Mouse (Mus musculus): ENCODE data around the gene Tgoln1. TPM values are rescaled to one million over a fixed set of nuclear protein-coding genes. Genes with fewer than 3 reads are reported as not detected.

Tgoln1 gene
- polyA plus RNA-seq, 1 experiment: 68.9 TPM

DNA sequence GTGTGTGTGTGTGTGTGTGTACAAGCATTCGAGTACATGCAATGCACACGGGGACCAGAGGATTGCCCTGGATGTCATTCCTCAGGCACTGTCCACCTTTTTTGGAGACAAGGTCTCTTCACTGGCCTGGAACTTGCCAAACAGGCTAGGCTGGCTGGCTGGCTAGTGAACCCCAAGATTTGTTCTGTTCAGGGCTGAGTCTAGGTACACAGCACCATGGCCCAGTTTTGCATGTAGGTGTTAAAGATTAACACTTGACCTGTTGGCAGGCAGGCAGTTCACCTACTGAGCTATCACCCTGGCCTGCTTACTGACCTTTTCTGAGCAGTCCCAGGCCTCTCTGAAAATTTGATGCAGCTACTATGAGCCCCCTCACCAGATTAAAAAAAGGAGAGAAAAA lies 13.6 kb upstream of the Tgoln1 start:
- no peak for DNase-seq (ENCODE audit: low spot score)

DNA sequence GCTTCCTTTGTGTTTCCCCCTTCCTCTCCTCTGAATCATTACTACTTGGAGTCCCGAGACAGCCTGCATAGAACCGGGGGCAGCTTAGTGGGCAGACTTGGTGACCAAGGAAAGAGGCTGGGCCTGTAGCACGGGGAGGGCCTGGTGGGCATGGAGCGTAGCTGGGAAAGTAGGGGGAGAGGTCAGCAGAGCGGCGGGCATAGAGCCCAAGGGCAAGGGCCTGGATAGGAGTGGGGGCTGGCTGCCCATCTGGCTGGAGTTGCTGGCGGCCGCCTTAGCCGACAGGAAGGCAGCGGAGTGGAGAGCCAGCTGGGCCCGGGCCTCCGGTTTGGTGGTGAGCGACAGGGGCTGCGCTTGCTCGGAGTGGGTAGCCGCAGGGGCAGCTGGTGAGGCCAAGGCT lies 10.5 kb upstream of the Tgoln1 start:
- DNase-seq (ENCODE audit: low spot score): no peak

DNA sequence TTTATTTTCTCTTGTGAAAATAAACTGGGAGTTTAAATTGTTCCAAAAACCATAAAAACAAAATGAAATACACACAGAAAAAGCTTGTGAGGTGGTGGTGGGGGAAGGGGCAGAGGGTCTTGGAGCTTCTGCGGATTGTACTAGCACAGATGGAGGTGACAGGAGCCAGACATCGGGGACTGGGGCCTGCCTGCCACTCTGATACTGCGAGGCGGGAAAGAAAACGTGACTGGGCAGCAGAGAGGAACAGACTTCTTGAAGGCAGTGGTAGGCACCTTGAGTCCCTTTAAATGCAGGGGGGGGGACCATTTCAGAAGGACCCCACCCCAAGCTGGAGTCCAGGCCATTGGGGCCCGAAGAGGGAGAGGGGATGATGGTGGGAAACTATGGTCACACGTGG lies 9.6 kb upstream of the Tgoln1 start:
- no peak for DNase-seq (ENCODE audit: low spot score)

DNA sequence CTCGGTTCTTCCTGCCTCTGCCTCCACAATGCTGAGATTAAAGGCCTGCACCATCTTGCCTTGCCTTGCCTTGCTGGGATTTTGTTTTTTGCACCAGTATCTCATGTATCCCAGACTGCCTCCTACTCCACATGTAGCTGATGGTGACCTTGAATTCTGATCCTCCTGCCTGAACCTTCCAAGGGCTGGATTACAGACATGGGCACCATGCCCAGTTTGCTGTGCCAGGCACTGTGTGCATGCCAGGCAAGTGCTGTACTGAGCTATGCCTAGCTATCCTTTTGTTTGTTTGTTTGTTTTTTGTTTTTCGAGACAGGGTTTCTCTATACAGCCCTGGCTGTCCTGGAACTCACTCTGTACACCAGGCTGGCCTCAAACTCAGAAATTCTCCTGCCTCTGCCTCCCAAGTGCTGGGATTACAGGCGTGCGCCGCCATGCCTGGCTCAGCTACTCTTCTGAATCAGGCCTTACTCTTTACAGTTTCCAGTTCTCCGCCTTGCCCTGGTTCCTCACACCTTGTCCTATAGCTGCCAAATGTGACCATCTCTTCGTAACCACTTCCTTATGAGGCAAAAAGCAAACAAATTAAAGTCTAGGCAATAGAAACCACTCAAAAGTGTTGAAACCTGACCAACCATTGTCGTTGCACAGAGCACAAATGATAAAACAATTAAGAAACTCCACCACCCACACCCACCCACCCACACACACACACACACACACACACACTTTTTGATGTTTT lies 7.0 kb upstream of the Tgoln1 start:
- no peak for DNase-seq (ENCODE audit: low spot score)

DNA sequence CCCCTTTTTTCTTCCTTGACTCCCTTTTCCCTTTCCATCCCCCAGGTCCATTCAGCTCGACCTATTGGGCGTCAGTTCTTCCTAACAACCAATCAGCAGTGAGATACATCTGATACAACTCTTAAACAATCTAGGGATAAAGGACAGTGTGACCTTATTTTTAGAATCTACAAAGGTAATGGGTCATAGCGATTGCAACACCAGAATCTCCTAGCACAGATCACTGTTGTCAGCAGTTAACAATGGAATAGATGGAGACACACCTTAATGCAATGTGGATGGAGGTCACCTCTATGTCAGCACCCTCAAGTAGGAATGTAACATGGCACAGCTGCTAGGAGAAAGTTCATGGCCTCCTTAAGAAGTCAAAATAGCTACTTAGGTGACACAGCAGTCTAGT lies 6.1 kb upstream of the Tgoln1 start:
- DNase-seq (ENCODE audit: low spot score): no peak

DNA sequence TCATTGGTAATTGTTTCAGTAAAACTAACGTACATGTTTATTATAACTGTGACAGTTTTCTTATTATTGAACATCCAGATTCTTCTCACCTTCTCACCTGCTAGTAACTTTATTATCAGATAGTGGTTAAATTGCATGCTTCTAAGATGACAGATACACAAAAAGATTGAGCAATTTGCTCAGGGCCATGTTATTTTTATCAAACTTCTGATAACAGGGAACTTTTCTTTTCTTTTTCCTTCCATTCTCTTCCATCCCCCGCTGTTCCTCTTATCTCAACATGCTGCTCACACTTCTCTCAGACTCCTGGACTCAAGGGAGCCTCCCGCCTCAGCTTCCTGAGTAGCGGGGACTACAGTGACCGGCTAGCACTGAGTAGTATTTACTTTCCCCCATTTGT lies 4.1 kb upstream of the Tgoln1 start:
- no peak for DNase-seq (ENCODE audit: low spot score)

DNA sequence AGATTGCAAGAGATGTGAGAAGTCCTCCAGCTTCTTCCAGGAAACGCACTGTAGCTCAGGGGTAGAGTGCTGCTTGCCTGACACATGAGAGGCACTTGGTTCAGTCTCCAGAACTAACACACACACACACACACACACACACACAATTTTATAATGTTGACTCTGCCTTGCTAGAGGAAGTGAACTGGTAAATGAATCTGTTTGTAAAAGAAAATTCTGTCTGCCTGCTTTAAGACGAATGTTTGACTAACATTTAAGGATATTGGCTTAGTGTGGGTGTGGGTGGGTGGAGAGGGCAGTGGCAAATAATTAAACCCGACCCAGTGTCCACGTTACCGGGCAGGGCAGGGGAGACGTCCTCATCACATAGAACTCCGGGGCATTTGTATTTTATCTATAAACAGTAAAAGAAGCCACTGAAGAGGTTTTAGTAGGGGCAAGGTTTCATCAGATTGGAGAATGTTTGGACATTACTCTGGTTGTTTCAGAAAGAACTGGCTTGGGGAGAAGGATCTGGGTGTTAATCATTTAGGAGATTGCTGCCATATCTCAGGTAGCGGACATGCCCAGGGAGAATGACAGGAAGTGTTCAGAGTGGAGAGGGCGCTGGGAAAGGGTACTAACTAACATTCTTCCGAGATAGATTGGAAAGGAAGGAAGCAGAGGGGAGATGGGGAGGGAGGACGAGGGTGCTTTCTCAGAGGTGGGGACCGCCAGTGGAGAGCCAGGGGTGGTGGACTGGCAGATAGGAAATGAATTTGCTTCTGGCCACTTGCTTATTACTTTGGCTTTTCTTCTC lies 3.1 kb upstream of the Tgoln1 start:
- no peak for DNase-seq (ENCODE audit: low spot score)

DNA sequence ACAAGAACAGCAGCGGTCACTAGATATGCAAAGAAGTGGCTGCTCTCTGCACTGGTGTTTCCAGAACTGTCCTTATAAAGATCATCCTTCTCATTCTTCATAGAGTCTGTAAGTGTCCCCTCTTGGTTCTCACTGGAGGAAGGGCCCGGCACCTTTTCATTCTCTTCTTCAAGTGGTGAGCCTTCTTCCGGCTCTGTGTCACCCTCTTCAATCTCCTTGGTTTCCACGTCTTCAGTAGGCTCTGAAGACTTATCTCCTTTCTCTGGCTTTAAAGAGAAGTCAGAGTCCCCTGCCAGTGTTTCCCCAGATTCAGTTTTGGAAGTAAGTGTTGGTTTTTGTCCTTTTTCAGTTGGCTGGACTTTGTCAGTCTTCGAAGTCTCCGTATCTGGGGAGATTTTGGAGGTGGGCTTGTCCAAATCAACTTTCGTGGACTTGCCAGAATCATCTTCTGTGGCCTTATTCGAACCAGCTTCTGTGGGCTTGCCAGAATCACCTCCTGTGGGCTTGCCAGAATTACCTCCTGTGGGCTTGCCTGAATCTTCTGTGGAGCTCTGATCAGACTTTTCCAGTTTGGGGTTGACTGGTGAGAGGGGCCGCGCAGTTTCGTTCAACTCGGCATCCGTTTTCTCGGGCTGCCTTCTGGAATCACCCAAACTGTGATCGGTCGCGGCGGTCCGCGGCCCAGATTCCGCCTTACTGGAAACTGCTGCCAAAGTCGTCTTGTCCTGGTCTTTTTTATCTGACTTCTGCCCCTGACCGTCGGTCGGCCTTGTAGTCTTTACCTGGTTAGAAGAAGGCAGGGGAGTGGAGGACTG lies 1.0 kb downstream of the Tgoln1 start:
- DNase-seq (ENCODE audit: low spot score): no peak

DNA sequence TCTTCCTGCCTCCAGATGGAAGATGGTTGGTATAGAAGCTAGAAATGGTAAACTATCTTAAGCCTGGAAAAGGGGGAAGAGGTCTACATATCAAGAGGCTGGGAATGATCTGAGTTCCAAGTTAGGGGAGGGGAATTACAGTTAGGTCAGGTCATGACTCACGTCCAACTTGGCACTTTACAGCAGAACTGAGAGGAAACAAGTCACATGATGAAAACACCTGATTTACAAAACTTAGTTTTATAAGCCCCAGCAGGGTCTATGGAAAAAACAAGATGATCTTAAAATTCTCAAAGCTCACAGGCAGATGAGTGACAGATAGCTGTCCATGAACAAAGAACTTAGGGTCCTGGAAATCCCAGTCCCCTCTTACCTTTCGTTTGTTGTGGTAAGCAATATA lies 1.6 kb downstream of the Tgoln1 start:
- no peak for DNase-seq (ENCODE audit: low spot score)

DNA sequence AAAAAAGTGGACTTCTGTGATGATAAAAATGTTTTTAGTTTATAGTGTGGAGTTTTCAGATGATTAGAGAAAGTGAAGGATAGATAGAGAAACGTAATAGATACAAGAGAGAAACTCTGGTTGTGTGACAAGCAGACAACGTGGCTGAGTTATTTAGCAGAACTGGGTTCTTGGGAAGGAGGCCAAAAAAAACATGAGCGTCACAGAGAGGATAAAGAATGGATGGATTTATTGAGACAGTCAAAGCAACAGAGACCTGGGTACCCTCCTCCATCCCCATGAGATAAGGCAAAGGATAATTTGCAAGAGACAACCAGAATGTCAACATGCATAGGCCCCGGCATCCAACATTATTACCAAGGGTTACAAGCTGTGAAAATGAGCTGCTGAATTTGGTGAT lies 6.5 kb downstream of the Tgoln1 start:
- no peak for DNase-seq (ENCODE audit: low spot score)

DNA sequence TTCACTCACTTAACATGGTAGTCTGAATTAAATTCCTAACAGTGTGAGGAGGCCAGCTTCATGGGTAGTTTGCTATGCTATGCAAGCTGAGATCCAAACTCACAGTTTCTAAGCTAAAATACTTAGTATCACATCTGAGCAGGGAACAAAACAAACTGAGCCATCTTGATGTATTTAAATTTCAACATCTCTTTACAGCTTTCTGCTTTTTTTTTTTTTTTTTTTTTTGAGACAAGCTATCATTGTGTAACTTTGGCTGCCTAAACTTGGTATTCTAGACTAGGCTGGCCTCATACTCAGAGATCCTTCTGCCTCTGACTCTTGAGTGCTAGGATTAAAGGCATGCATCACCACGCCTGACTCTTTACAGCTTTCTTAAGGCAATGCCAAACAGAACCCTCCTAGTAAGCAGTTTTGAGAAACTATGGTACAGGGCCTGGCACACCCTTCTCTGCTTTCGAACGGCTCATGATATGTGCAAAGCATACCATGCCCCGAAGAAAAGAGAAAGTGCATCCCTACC lies 8.1 kb downstream of the Tgoln1 start:
- DNase-seq (ENCODE audit: low spot score): no peak

DNA sequence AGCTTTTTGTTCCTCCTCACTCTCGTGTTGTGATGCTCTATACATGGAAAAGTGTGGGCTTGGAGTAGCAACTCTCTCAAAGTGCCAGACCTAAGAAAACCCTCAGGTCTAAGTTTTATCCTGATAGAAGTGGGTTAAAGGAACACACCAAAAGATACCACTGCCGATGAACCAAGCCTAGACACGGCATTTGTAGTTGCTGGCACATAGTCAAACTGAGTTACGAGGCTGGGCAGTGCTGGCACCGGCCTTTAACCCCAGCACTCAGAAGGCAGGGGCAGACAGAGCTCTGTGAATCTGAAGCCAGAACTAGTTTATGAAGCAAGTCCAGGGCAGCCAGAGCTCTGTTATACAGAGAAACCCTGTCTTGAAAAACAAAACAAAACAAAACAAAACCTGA lies 9.1 kb downstream of the Tgoln1 start:
- no peak for DNase-seq (ENCODE audit: low spot score)

DNA sequence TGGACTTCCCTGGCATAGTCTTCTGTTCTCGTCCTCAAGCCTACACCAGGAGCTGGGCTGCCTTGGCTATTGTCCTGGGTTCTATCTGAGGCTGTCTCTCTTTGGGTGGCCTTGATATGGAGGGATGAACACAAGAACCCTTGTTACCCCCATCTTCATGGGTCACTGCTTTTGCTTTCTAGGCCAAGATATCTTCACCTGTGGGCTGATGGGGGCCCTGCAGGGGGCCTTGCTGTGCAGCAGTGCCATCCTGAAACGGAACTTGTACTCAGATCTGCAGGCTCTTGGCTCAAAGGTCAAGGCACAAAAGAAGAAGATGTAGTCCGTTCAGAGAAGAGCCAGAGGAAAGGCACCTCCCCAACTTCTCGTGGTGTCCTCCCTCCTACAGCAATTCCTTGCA lies 9.7 kb downstream of the Tgoln1 start:
- DNase-seq (ENCODE audit: low spot score): no peak

DNA sequence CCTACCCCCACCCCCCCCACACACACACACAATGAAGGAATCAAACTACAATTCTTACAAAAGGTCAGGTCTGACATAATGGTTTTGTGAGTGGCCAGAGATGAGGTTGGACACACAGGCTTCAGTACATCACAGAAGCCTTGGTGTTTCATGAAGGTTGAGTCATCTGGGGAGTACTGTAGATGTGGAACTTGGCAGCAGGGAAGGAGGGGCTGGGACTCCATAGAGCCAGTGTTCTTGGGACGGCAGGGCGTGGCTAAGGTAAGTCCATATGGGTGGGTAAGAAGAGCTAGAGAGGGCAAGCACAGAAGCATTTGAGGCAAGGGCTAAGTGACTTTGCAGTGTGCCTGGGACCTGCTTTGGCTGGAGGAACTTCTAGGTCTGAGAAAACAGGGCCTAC lies 12.7 kb downstream of the Tgoln1 start:
- no peak for DNase-seq (ENCODE audit: low spot score)

DNA sequence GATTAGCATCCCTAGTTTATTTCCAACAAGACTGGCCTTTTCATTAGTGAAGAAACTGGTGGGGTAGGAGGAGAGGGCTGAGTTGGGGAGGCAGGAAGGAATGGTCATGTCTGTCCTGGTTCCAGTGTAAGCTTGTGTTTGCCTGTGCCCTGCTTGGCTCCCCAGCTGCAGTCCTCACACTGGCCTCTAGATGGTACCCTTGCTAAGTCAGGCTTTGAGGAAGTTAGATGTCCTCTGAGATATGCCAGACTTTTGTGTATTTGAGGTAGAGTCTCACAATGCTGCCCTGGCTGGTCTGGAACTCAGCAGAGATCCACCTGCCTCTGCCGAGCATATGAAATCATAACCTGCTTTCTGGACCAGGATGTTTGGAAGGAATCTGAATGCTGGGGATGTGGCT lies 15.1 kb downstream of the Tgoln1 start:
- no peak for DNase-seq (ENCODE audit: low spot score)

DNA sequence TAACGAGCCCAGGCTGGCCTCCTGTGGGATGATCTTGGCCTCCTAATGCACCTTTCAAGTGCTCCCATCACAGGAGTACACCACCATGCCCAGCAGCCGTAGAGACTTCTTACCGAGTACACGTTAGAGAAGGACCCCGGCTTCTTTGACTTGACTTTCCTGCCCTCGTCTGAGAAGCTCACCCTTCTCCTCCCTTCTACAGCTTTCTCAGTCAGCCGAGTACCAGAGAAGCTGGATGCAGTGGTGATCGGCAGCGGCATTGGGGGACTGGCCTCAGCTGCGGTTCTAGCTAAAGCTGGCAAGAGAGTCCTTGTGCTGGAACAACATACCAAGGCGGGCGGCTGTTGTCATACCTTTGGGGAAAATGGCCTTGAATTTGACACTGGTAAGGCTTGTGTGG lies 16.0 kb downstream of the Tgoln1 start:
- no peak for DNase-seq (ENCODE audit: low spot score)

DNA sequence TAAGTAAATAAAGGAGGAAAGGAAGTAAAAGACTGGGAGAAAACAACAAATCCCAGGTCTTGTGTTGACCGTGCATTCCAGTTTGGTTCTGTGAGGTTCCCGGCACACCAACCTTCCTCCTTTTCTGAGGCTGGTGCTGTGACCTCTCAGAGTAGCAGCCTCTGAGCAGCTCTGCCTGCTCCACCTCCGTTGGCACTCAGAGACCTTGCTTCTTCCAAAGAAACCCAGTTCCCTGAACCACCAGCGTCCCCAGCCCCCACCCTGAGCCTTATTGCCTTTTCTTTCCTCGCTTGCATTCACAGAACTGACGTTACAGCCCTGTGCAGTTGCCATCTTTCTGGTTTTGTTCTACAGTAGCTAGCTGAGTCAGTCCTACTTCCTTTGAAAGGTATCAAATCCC lies 16.6 kb downstream of the Tgoln1 start:
- no peak for DNase-seq (ENCODE audit: low spot score)

DNA sequence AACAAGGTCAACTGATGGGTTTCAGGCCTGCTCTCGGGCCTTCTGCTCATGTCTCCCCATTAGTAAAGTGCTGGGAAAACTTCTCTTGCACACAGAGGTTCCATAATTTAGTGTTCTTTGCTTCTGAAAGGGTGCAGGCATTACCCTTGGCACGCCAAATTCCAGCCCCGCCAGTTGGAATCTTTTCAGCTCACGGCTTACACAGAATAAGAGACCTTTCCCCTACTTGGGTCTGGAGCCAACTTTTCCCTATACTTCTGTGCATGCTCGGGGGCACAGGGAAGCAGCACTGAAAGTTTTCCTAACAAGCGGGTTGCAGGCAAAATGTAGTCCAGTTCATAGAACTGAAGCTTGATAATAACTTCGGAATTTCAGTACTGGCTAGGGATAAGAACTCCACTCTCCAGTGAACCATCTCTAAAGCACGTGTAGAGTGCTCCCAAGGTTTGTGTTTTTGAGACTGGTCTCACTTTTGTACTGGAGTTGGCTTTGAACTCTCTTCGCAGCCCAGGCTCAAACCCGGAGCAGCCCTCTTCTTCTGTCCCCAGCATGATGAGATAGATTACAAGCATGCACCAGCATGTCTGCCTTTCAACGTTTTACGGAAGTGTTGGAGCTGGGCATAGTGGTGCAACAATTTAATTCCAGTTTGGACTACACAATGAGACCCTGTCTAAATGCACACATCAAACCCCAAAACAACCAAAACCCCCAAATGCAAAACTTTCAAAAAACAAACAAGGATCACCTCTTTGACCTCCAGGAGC lies 17.8 kb downstream of the Tgoln1 start:
- DNase-seq (ENCODE audit: low spot score): no peak

DNA sequence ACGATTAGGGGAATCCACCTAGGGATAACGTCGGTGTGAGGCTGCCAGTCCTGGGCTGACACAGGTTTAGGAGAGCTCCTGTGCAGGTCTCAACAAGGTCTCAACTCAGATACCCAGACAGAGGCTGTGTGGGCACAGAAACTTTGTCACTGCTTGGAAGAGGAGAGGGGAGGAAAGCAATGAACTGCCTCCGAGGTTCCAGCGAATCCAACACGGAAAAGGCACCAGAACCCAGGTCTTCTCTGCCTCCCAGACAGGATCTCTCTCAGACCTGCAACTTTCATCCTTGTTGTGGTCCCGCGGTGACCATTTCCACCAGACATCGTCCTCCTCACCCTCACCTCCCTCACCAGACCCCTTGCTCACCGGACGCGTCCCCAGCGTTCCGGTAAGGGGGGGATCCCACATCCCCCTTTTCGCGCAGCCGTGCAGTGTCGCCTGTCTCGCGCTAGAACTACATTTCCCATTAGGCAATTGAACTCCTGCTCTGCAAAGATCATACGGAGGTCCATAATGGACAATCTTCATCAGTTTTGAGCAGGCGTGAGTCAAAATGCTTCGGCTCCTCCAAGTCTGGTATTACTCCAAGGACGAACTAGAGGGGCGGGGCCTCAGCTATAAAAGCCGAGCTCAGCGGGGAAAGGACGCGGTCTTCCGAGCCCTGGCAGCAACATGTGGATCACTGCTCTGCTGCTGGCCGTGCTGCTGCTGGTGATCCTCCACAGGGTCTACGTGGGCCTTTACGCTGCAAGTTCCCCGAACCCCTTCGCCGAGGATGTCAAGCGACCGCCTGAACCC lies 18.6 kb downstream of the Tgoln1 start, which contains the start of the genes Elmod3 and Retsat:
Elmod3 (minus strand) TSS at position 458 of the 798 bp plus-strand sequence.
Retsat (plus strand) TSS at position 520 of the 798 bp plus-strand sequence.
- peak; percentile 86 for DNase-seq (ENCODE audit: low spot score)

DNA sequence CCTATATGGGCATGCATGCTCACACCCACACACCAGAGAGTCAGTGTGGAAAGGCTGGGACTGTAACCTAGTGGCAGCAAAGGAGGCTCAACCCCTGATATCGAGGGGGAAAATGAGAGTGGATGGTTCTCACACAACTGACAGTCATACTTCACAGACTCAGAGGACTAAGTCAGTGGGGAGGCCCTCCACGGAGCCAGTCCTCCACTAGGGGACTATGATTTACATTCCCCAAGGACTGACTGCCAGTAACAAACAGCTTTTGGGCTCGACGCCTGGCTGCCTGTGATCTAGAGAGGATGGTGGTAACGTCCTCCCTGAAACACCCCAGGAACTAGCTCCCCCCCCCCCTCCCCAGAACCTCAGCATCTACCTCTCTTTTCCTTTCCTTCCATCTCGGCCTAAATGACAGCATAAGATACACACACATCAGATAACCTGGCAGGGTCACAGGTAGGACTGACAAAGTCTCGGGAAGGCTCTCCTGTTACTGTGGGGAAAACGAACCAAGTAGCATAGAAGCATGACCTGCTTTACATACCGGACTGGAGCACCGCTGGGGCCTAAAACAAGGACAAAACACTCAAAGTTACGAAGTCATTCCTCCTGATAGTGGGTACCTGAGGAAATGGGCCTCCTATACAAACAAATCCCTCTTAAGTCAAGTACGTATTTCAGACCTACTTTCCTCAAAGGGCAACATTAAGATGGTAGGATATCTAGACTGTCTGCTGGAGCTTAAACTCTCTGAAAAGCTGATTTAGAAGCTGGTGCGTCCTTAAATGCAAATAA lies 19.5 kb downstream of the Tgoln1 start:
- no peak for DNase-seq (ENCODE audit: low spot score)
